Mouse (Mus musculus) stomach, embryonic 15.5 days (tissue): ENCODE measurements around the gene Rbm39. TPM values are rescaled to one million over a fixed set of nuclear protein-coding genes. Genes with fewer than 3 reads are reported as not detected.

Experiments
- ATAC-seq: fragments of 200-750 bp; cut with Nextera tagmentation; 2 replicates; pipeline ENCODE4 v1.8.0; 2017; ENCODE audit warnings: low read depth, moderate number of reproducible peaks, moderate TSS enrichment; ENCODE audit not compliant: insufficient read depth, low FRiP score
- H3K27ac ChIP-seq: fragments of 300-500 bp; sonication (generic); 2 replicates; pipeline ENCODE4 v1.5.1; 2015; ENCODE audit warnings: mild to moderate bottlenecking, inconsistent platforms
- H3K27me3 ChIP-seq: fragments of 300-500 bp; sonication (generic); replicated peaks from 2 replicates; pipeline ENCODE4 v1.6.1; 2015; ENCODE audit warnings: inconsistent platforms
- H3K36me3 ChIP-seq: fragments of 300-500 bp; sonication (generic); 2 replicates; pipeline ENCODE4 v1.6.1; 2015; ENCODE audit warnings: inconsistent platforms
- H3K4me1 ChIP-seq: fragments of 300-500 bp; sonication (generic); 2 replicates; pipeline ENCODE4 v1.6.1; 2015; ENCODE audit warnings: inconsistent platforms
- H3K4me2 ChIP-seq: fragments of 300-500 bp; sonication (generic); 2 replicates; pipeline ENCODE4 v1.6.1; 2015; ENCODE audit warnings: mild to moderate bottlenecking, inconsistent platforms
- H3K4me3 ChIP-seq: fragments of 300-500 bp; sonication (generic); replicated peaks from 2 replicates; pipeline ENCODE4 v1.5.1; 2015; ENCODE audit warnings: inconsistent platforms
- H3K9ac ChIP-seq: fragments of 300-500 bp; sonication (generic); 2 replicates; pipeline ENCODE4 v1.6.1; 2015; ENCODE audit warnings: inconsistent platforms
- H3K9me3 ChIP-seq: fragments of 300-500 bp; sonication (generic); 2 replicates; pipeline ENCODE4 v1.6.1; 2016; ENCODE audit warnings: inconsistent platforms
- WGBS: fragments of 180-500 bp; shearing (Covaris S2); methylation state at CpG from one replicate; pipeline ENCODE4 v1.1.7; 2015; 5-methylcytosine and 5-hydroxymethylcytosine counted together
- polyA plus RNA-seq: library from polyadenylated mRNA; unstranded; fragments of >200 nt; fragmentation: Nextera tagmentation; extraction: Ambion mirVana; gene quantifications from 2 replicates; pipeline ENCODE4 v1.2.1, GENCODE M21; 2015

Gene Rbm39
- 585 and 589 TPM in 2 replicates for polyA plus RNA-seq

GRCm38 (mm10) chr2:156180094-156180821 is at the start of gene Rbm39:
Gene Rbm39, minus strand, starts transcription at chr2:156180238.
- H3K36me3 ChIP-seq: peaks cover 5% of the 10 kb centered on the region; the same call in 1 of the 2 replicates
- H3K27ac ChIP-seq: peak within 1 kb of the TSS; percentile 92
- H3K9me3 ChIP-seq: no peaks in the 10 kb centered on the region
- H3K4me2 ChIP-seq: peak within 1 kb of the TSS; percentile 71
- H3K4me1 ChIP-seq: peaks cover 22% of the 10 kb centered on the region
- under 1% methylated on average over 47 of the region's 47 CpGs for WGBS
- peak within 1 kb of the TSS; percentile 78 for H3K4me3 ChIP-seq
- peak within 1 kb of the TSS; percentile 99 for H3K9ac ChIP-seq
- ATAC-seq: peak; percentile 96
- no peaks in the 10 kb centered on the region for H3K27me3 ChIP-seq

GRCm38 (mm10) chr2:156229171-156229570 is 49.1 kb upstream of the Rbm39 start:
- 88% methylated on average over 1 of the region's 1 CpGs for WGBS
- Histone ChIP-seq H3K4me1 (no peaks in the 10 kb centered on the region), H3K9me3 (no peaks in the 10 kb centered on the region), H3K27me3 (no peaks in the 10 kb centered on the region), H3K4me2 (no peak overlapping the region), H3K9ac (no peak overlapping the region), H3K4me3 (no peak overlapping the region), H3K27ac (no peak overlapping the region), H3K36me3 (0 out of 2 replicates have a peak, but pooled peaks cover 5% of the 10 kb centered on the region)
- no peak for ATAC-seq

- 0 out of 2 replicates have a peak, but pooled peaks cover 4% of the 10 kb centered on the region for H3K36me3 ChIP-seq
Measured at GRCm38 (mm10) chr2:156227689-156228088, 47.7 kb upstream of the Rbm39 start.

GRCm38 (mm10) chr2:156224043-156224442 is 44.0 kb upstream of the Rbm39 start:
- 69% methylated on average over 5 of the region's 5 CpGs for WGBS
- no peaks in the 10 kb centered on the region for H3K9me3 ChIP-seq
- no peaks in the 10 kb centered on the region for H3K36me3 ChIP-seq
- no peak overlapping the region for H3K4me3 ChIP-seq
- no peak overlapping the region for H3K9ac ChIP-seq
- no peak for ATAC-seq
- no peaks in the 10 kb centered on the region for H3K27me3 ChIP-seq
- no peak overlapping the region for H3K27ac ChIP-seq
- H3K4me2 ChIP-seq: no peak overlapping the region
- H3K4me1 ChIP-seq: no peaks in the 10 kb centered on the region

More at GRCm38 (mm10) chr2:156227689-156228088, 47.7 kb upstream of the Rbm39 start:
- Histone ChIP-seq H3K4me1 (no peaks in the 10 kb centered on the region), H3K27ac (no peak overlapping the region), H3K4me2 (no peak overlapping the region), H3K9me3 (no peaks in the 10 kb centered on the region), H3K27me3 (no peaks in the 10 kb centered on the region), H3K4me3 (no peak overlapping the region), H3K9ac (no peak overlapping the region)
- no peak for ATAC-seq
- WGBS: 90% methylated on average over 1 of the region's 1 CpGs

DNA sequence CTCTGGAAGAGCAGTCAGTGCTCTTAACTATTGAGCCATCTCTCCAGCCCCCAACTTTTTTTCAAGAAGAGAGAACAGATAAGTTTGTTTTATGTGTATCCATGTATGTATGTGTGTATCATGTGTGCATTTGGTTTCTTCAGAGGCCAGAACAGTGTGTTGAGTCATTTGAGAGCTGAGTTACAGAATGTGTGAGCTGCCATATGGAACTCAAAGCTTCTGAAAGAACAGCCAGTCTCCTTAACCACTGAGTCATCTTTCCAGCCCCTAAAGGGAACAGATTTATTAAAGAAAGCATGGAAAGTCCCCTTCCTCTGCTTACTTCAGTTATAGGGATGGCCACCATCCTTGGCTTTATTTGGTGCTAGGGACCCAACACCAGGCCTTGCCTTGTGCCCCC is 42.1 kb upstream of the Rbm39 start:
- Histone ChIP-seq H3K36me3 (no peaks in the 10 kb centered on the region), H3K4me1 (no peaks in the 10 kb centered on the region), H3K4me2 (no peak overlapping the region), H3K27ac (no peak overlapping the region), H3K27me3 (no peaks in the 10 kb centered on the region), H3K4me3 (no peak overlapping the region), H3K9ac (no peak overlapping the region), H3K9me3 (no peaks in the 10 kb centered on the region)
- no peak for ATAC-seq

DNA sequence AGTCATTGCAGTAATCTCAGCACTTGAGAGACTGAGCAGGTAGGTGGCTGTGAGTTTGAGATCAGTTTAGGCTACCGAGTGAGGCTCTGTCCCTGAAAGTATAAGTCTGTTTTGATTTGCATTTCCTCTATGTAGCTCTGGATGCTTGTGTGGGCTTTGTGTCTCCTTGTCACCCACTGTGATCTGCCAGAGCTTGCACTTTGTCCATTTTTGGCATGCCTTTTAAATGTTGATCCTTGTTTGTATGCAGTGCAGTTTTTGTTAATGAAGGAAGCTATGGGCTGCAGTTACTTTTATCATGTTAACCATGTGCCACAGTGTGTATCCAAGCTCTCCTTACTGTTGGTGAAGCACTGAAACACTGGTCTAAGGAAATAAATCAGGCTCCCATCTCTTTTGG is 37.7 kb upstream of the Rbm39 start:
- Histone ChIP-seq H3K36me3 (no peaks in the 10 kb centered on the region), H3K9me3 (no peaks in the 10 kb centered on the region), H3K4me2 (no peak overlapping the region), H3K9ac (no peak overlapping the region), H3K27me3 (no peaks in the 10 kb centered on the region), H3K4me1 (no peaks in the 10 kb centered on the region), H3K4me3 (no peak overlapping the region), H3K27ac (no peak overlapping the region)
- 76% methylated on average over 1 of the region's 1 CpGs for WGBS
- no peak for ATAC-seq

DNA sequence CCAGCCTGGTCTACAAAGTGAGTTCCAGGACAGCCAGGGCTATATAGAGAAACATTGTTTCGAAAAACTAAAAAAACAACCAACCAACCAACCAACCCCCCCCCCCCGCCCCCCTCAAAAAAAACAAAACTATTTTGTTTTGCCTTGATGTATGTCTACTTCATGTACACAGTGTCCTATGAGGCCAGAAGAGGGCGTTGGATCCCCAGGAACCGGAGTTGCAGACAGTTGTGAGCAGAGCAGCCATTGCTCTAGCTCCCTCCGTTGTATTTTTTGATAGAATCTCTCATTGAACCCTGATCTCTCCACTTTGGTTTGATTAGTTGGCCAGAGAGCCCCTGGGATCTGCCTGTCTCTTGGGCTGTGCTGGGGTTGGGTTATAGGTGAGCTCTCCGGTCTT is 23.9 kb upstream of the Rbm39 start:
- no peaks in the 10 kb centered on the region for H3K36me3 ChIP-seq
- no peak overlapping the region for H3K4me2 ChIP-seq
- no peaks in the 10 kb centered on the region for H3K27me3 ChIP-seq
- H3K27ac ChIP-seq: no peak overlapping the region
- 89% methylated on average over 6 of the region's 6 CpGs for WGBS
- ATAC-seq: no peak
- H3K4me1 ChIP-seq: peaks cover 14% of the 10 kb centered on the region; the same call in 1 of the 2 replicates
- no peak overlapping the region for H3K4me3 ChIP-seq
- H3K9me3 ChIP-seq: no peaks in the 10 kb centered on the region
- H3K9ac ChIP-seq: no peak overlapping the region

DNA sequence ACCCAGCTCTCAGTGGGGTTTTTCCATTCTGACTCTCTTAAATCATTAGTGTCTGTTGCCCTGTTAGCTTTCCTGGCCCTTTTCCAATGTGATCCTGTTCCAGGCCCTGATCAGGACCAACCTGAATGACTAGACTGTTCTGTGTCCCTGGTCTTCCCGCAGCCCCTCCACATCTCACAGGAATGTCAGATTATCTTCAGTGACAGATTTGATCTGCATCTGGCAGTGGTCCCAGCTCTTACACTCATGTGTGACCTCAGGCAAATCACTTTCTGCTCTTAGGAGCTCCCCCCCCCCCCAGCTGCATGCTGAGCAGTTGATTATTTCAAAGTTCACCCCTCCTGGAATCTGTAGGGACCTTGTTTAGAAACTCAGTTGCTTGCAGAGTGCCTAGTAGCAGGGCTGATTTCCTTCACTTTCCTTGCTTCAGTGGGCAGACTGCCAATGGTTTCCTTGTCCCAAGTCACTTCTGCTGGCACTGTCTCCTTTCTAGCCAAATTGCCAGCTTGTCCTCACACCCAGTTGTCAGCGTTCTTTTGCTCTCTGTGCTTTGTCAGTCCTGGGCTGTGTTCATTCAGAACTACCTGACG is 22.9 kb upstream of the Rbm39 start:
- Histone ChIP-seq H3K27me3 (no peaks in the 10 kb centered on the region), H3K27ac (peak overlapping the region; percentile 80), H3K4me2 (no peak overlapping the region), H3K4me3 (no peak overlapping the region), H3K9me3 (no peaks in the 10 kb centered on the region), H3K9ac (no peak overlapping the region), H3K4me1 (peaks cover 20% of the 10 kb centered on the region), H3K36me3 (no peaks in the 10 kb centered on the region)
- ATAC-seq: peak; percentile 61; the same call in 1 of the 2 replicates
- WGBS: 42% methylated on average over 3 of the region's 3 CpGs

DNA sequence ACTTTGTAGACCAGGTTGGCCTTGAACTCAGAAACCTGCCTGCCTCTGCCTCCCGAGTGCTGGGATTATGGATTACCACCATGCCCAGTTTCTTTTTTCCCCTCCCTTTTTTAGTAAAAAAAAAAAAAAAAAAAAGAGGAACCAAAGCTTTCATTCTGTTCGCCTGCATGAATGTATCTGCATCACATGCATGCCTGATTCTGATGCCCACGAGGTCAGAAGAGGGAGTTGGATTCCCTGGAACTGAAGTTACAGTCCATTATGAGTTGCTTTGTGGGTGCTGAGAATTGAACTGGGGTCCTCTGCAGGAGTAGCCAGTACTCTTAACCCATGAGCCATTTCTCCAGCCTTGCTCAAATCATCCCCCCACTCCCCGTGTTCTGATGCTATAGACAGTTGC is 21.4 kb upstream of the Rbm39 start:
- WGBS: 83% methylated on average over 4 of the region's 4 CpGs
- H3K36me3 ChIP-seq: no peaks in the 10 kb centered on the region
- peaks cover 25% of the 10 kb centered on the region for H3K4me1 ChIP-seq
- no peak overlapping the region for H3K4me2 ChIP-seq
- H3K27ac ChIP-seq: no peak overlapping the region
- H3K9ac ChIP-seq: no peak overlapping the region
- no peaks in the 10 kb centered on the region for H3K9me3 ChIP-seq
- no peaks in the 10 kb centered on the region for H3K27me3 ChIP-seq
- ATAC-seq: no peak
- H3K4me3 ChIP-seq: no peak overlapping the region

DNA sequence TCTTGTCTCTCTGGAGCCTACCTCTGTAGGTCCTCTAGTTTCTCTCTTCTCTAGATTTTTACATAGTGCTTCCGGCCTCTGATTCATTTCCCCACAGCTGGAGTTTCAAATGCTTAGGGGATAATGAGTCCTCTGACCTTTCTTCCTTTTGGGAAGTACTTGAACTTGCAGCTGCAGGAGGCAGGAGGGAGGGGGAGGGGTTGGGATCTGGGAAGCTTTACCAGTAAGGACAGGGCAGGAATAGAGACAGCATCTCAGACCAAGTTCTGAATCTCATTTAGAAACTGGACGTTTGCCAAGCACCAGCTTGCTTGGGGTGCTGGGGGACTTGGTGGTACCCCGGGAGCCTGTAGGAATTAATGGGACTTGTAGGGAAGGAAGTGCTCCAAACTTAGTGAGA is 19.9 kb upstream of the Rbm39 start:
- Histone ChIP-seq H3K27ac (no peak overlapping the region), H3K4me2 (0 out of 2 replicates have a peak overlapping the region, but pooled peaks have one; percentile 10), H3K36me3 (no peaks in the 10 kb centered on the region), H3K4me3 (no peak overlapping the region), H3K27me3 (no peaks in the 10 kb centered on the region), H3K9ac (no peak overlapping the region), H3K9me3 (no peaks in the 10 kb centered on the region), H3K4me1 (peaks cover 25% of the 10 kb centered on the region)
- WGBS: 66% methylated on average over 3 of the region's 3 CpGs
- ATAC-seq: no peak

DNA sequence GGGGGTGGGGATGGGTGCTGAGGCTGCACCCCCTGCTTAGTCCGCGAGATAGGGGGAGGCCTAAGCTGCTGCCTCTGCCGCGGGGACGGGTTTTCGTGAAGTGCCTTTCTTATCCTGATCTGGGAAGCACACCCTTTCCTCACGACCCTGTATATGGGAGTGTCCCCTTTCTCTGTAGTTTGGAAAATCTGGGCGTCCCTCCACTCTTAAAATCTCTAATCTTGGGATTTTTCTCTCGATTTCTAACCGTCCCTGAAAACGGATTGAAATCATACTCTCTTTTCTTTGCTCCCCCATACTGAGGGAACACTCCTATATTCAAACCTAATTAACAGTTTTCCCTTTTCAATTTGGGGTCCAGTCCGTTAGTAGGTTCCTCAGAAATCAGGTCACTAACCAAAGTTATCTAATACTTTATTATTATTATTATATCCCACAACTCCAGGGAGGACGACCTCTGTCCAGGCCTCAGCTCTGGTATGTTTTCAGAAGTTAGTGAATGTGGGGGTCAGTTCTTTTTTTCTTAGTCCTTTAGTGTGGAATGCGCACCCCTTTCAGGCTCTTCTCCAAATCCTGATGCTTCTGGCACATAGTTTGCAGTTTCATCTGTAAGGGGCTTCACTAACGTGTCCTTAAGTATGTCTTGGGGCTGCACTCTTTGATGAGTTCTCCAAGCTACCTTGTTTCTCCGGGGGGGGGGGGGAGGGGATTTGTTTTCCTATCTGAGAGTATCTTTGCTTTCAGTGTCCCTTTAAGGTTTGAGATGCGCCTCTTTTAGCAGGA is 17.3 kb upstream of the Rbm39 start:
- Histone ChIP-seq H3K27ac (peak overlapping the region; percentile 96), H3K4me1 (peaks cover 15% of the 10 kb centered on the region), H3K4me3 (peak overlapping the region; percentile 73), H3K9me3 (no peaks in the 10 kb centered on the region), H3K27me3 (no peaks in the 10 kb centered on the region), H3K36me3 (no peaks in the 10 kb centered on the region), H3K4me2 (peak overlapping the region; percentile 57), H3K9ac (peak overlapping the region; percentile 81)
- 3% methylated on average over 17 of the region's 17 CpGs for WGBS
- no peak for ATAC-seq
